Mouse (Mus musculus) ES-Bruce4 (cell line): ENCODE results near the gene Klhl26.

Experiments used
- CTCF ChIP-seq: IDR thresholded peaks from one replicate; pipeline ENCODE4 v1.8.1; 2011; ENCODE audit warnings: low read depth, low read length
- EP300 ChIP-seq: IDR thresholded peaks from 2 replicates; pipeline ENCODE4 v1.6.1; 2011; ENCODE audit warnings: low read depth, low read length; ENCODE audit not compliant: insufficient read depth
- POLR2A ChIP-seq: IDR thresholded peaks from one replicate; pipeline ENCODE4 v1.8.1; 2011; ENCODE audit warnings: low read length; ENCODE audit not compliant: insufficient read depth

DNA sequence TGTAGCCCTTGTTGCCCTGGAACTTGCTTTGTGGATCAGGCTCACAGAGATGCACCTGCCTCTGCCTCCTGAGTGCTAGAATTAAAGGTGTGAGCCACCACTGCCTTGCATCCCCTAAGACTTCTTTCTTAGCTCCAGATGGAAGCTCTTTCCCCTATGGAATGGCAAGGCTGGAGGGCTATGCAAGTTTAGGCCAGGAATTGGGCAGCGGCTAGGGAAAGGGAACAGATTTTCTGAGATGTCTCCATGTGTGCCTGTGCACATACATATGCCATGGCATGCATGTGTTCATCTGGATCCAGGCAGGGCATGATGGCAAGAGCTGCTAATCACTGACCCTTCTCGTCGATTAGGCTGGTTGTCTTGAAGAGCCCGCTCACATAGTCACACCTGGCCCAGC is 11.1 kb downstream of the Klhl26 start:
- no peak for TF ChIP-seq EP300
- TF ChIP-seq CTCF, result no peak
- TF ChIP-seq POLR2A, result no peak
